Comparison of ENCODE assay signal across 24 mouse cellular contexts in the genomic region with DNA sequence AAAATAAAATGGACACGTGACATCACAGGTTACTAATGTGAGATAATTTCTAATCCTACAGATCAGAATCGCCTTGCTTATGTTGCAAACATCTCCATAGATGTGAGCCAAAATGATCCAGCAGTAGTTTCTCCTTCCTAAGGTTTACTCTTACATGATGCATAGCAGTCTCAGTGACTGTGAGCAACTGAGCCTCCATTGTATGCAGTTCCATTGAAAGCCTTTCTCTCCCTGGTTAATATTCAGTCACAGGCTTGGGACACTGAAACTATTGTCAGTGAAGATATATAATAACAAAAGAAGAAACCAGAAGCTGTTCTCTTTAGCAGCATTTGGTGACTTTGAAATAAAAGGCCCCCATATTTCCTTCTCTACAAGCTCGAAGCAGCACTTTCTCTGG.
"Had no signal": no experiment of that assay in that cellular context is flagged by ENCODE, and none has a peak within 500 bp of the region (broad histone marks: within the 10 kb centered on the region; RNA-seq: fewer than 3 reads in every experiment).

No protein-coding gene starts in this region.

- H3K36me3 ChIP-seq: limb, embryonic 12.5 days; limb, embryonic 15.5 days; midbrain, embryonic 10.5 days; midbrain, embryonic 15.5 days had no signal

- ATAC-seq: intestine, embryonic 16.5 days; liver, postnatal 0 days; lung, postnatal 0 days; midbrain, embryonic 15.5 days had no signal

- H3K9me3 ChIP-seq: limb, embryonic 12.5 days; limb, embryonic 15.5 days; midbrain, embryonic 10.5 days; midbrain, embryonic 15.5 days had no signal

- H3K4me1 ChIP-seq: limb, embryonic 12.5 days; limb, embryonic 15.5 days; midbrain, embryonic 15.5 days had no signal

- H3K27me3 ChIP-seq: limb, embryonic 12.5 days; limb, embryonic 15.5 days; midbrain, embryonic 15.5 days had no signal

- H3K27ac ChIP-seq: limb, embryonic 12.5 days; limb, embryonic 15.5 days; liver, embryonic 14.5 days; macrophage; midbrain, embryonic 10.5 days; midbrain, embryonic 15.5 days; stomach, postnatal 0 days had no signal

- H3K9ac ChIP-seq: limb, embryonic 12.5 days; limb, embryonic 15.5 days; liver, embryonic 14.5 days; liver, postnatal 0 days; lung, embryonic 14.5 days; midbrain, embryonic 15.5 days had no signal

- DNase-seq: kidney, adult 18-20 months; kidney, adult 9 months; kidney, postnatal 14 days; kidney, postnatal 4 days; left cerebral cortex, postnatal 4 days; liver, postnatal 0 days; lung, embryonic 14.5 days; right cerebral cortex, adult 18-20 months; right cerebral cortex, postnatal 14 days; right cerebral cortex, postnatal 4 days; thymus, adult 2 months; thymus, postnatal 14 days; thymus, postnatal 4 days had no signal

- H3K4me2 ChIP-seq: limb, embryonic 12.5 days; limb, embryonic 15.5 days; liver, embryonic 11.5 days; lung, embryonic 14.5 days; midbrain, embryonic 15.5 days had no signal

- H3K4me3 ChIP-seq: limb, embryonic 12.5 days; limb, embryonic 15.5 days; midbrain, embryonic 10.5 days; midbrain, embryonic 15.5 days; myocyte had no signal
